Mouse (Mus musculus) kidney, adult 9 months (tissue): Measurements from ENCODE around the gene Commd1.
A peak's percentile ranks its signal among the peaks of the same experiment; 100 is the strongest.

ENCODE experiments used
- DNase-seq: peaks from one replicate; pipeline ENCODE4 v3.0.0; 2022

Commd1 gene

DNA sequence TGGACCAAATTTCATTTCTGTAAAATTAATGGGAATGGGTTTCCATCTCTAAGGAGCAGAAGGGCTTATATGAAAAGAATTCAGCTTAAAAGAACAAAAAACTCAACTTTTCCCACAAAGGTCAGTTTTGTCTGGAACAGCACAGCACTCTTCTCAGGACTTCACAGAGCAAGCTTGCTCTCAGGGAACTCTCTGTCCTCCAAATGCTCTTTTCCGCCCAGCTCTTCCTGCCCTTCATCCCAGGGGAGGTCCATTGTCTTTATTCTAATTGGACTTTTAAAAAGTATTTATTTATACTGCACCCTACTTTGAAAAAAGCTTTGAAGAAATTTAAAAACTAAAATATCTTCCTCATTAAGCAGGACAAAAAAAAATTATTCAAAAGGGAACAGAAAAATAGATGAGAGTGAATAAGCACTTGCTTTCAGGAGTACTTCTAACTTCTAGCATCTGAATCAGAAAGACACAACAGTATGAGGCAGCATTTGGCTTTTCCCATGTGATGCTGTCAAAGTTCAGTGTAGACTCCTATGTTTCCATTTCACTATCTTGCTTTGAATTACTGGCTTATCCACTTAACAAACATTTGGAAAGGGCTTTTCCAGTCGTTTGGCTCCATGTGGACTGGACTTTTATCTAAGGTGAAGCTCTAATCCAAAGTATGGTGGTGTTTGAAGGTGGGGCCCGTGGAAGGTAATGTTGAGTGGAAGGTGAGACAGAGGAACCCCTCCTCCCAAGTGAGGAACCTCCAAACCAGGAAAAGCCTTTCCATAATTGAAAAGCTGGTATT, 101.6 kb downstream of the Commd1 start:
- no peak for DNase-seq

DNA sequence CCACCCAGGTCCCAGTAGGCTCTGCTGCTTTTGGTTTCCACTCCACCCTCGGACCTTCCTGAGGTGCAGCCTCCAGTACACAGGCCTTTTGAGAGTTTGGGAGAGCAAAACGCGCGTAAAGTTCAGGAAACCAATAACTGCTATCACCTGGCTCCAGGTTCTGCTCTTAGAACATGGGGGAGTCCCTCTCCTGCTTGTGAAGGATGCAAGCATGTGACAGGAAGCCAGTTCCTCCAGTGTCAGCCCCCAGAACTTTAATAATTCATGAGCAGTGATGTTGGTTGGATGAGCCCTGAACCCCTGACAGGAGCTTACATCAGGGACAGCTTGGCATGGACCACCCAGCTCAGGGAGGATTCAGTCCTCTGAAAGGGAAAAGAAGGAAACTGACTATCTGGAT, 102.5 kb downstream of the Commd1 start:
- DNase-seq, result no peak

DNA sequence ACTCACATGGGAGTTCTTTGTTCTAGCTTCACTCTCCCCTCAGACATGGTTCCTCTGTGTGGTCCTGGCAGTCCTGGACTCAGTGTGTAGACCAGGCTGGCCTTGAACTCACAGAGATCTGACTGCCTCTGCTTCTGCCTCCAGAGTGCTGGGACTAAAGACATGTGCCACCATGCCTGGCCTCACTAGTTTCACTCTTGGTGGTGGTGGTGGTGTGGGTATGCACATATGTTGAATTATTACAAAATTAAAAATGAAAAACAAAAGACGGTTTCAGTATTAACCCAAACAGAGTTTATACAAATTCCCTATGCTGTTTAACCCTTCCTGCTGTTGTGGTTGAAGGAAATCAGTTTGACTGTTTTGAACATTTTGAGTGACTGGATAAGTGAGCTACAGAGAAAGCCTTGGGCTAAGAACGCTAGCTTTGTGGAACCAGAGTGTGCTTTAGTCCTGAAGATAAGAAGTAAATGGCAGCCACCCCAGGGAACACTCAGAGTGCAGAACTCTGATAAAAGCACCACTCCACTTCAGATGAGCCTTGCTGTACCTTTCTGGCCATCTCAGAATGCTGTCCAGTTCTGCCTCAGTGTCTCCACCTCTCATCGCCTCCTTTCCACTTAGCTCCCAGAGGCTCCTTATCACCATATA, 105.4 kb downstream of the Commd1 start:
- no peak for DNase-seq

DNA sequence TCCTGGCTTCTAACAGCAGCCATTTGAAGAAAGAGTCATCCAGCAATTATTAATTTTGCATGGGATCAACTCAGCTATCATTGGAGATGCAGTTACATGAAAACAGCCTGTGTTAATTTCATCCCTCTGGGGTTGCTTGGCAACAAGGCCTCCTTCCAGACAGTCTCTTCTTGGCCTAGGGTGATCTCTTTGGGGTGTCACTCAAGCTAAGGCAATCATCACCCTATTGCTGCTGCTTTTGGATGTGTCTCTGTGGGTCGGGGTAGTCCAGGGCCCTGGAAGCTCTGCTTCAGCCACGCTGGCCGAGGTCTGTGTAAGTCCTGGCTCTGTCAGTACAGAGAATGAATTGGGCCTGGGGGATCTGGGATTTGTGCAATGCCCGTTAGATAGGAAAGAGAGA, 106.9 kb downstream of the Commd1 start:
- DNase-seq, result no peak

DNA sequence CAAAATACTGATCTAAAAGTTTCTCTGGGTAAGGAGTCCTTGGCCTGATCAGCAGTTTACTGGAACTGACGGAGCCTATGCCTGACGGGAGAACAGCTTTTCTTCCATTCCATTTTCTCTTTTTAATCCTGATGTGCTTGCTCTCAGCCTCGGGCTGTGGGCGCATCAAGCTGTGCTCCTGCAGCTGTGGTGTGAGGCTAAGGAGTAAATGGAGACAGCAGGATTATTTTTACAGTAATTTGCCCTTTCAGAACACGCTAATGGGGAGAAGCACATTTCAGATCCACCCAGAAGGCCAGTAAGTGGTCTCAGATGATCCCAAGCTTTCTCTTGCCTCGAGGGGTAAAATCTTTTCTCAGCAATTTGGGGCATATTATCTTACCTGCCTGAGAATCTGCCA, 107.4 kb downstream of the Commd1 start:
- no peak for DNase-seq

DNA sequence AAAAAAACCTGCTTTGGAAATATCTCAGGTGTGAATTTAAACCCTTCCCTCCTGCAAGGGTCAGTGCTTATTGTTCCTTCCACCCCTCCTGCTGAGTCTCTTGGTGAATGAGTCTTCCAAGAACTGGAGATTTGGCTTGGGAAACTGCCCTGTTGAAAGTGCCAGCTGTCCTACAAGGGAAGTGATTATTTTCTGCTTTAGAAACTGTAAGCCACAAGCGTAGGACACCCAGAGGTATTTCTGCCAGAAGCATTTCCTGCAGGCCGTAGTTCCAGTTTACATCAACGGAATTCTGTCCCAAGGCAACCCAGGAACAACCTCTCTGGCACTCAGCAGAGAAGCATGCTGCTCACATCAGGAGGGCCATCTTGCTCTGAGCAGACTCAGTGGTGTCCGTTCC, 108.8 kb downstream of the Commd1 start:
- DNase-seq, result no peak

DNA sequence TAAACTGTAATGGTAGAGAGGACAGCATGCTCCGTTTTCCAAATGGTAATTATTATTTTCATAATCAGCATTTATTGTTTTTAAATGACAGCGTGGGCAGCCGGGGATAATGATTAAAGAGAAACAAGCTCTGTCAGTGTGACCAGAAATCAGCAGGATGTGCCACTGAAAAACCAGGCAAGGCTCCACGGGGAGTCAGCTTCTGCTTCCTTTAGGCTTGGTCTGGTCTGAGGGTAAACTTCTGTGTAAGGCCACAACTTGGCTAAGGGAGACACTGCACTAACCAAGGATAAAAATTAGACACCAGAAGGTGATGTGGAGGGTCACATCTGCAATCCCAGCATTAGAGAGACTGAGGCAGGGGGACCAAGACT, 109.9 kb downstream of the Commd1 start:
- DNase-seq, result no peak

DNA sequence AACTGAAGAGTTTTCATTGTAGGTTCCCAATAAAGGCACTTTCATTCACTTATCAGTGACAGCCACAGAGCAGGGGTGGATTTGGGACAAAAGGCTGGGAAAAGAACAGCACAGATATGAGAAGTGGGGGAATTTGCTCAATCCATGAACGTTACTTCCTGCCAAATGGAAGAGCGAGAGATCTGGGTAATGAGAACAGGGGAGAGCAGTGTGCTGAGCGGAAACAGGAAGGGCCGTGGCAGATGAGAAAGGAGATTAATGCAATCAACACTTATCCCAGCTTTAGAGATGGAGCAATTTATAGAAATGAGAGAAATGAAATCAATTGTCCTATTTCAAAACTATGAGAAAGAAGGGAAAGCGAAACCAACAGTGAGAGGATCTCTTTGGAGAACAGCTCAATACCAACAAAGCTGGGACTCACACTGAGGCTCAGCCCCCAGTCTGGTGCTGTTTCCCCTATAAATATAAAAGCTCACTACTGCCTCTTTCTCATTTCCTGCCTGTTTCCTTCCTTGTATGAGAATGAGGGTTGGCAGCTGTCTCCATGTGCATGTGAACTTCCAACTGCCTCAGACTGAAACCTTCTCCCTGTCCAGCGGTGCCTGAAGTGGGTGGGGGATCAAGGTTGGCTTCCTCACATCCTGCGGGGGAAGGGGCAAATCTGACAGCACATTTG, 110.4 kb downstream of the Commd1 start:
- DNase-seq, result no peak

DNA sequence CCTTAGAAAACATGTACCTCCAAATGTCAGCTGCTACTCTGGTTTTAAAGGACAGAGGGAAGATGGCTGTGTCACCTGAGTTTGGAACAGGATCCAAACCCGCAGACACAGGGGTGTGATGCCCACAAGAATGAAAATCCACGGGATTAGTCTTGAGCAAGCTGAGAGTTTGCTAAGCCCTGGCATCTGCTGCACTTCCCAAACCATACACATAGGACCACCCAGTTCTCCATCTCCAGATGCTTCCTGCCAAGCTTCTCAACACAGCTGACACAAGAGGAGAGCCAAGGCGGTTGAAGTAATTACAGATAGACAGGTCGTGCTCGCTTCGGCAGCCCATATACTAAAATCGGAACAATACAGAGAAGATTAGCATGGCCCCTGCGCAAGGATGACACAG, 113.6 kb downstream of the Commd1 start:
- no peak for DNase-seq

DNA sequence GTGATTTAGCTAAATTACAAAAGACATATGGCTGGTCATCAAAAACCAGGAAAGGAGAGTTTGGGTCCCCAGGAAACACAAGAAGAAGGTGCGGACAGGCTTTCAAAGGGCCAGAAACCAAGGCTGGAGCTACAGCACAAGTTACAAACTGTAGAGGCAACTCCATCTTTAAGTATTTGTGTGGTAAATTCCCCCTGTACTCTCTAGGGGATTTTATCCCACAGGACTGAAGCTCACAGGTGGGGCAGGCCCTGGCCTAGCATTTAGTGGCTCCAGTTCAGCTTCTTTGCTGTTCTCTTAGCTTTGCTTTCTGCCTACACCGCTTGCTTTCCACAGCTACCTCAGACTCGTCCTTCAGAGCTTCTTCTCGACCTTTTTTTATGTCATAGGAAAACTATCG, 114.5 kb downstream of the Commd1 start:
- no peak for DNase-seq

DNA sequence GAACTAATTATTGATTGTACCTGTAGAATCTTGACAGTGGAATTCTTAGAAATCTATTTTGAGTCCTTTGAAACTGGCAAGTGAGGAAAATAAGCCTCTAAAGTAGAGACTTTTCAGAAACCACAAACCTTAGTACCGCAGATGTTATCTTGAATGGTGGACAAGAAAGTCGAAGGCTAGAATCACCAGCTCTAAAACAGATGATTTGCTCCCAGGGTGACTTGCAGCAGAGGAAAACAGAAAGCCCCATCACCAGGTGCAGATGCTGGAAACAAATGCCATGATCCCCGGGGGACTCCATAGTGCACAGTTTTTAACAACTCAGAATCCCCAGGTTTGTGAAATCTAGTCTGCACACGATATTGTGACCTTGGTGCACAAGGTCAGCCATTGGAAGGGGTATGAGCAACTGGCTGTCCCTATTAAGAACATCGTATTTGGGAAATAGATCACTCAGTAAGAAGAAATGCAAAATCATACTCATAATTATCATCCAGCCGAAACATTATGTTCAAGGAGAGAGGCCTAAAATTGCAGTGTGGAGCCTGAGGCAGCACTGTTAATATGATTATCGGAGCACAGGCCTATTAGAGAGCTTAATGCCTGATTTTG, 116.4 kb downstream of the Commd1 start:
- DNase-seq, result no peak

DNA sequence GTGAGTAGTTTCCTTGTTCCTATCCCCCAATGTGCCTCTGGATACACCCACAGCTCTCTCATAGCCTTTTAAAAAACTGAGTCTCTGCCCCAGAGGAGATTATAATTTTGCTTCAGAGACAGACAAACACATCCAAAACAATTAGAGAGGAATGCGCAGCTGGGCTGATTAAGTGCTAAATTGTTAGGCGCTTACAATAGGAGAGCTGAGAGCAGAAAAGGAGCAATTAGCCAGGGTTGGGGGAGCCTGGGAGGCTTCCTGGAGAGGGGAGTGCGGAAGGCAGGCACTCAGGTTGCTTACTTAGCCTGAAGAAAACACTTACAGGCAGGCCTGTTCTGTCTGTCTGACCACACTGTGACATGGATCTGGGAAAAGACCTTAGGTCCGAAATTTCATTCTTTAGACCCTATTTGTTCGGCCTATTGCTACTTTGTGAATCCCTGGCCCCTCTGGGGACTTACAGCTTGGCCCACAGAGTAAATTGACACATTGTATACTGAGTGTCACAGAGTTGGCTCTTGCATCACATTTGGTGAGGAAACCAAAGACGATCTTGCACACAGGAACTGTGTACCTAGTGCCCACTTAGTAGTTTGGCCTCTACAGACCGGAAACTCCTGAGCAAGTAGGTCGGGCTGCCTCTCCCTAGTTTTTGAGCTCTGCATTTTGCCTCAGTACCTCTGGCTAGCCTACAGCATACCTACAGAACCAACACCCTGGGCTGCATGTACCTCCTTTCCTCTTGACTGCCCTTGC, 117.7 kb downstream of the Commd1 start:
- DNase-seq, result no peak

DNA sequence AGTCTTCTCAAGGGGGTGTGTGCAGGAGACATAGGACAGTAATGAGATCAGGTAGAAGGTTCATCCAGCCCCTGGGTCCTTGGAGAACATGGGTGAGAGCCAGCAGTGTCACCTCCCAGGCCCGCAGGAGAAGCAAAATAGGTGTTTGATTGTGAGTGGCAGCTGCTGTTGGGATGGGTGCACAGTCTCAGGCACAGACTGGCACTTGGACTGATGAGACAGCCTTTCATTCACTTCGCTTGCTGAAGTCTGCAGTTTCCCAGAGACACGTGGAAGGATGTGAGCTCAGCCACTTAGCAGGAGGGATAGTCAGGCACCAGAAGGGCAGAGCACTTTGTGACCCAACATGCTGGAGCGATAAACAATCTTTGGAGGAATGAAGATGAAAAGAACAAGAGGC, 118.6 kb downstream of the Commd1 start:
- no peak for DNase-seq

DNA sequence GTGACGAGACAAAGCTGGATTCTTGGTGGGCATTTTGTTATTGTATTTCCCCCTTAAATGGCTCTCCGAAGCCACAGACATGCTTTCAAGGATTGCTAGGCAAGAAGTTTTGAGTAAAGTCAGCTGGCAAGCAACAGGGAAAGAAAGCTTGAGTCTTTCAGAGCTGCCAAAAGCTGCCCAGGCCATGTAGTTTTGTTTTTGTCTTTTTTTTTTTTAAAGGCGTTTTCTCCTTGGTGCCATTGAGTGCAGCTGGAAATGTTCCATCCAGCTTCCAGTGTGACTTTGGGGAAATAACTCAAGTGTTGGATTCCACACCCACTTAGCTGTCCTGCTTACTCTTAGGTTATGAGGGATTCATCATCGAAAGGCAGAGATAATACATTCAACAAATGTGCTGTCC, 120.9 kb downstream of the Commd1 start:
- no peak for DNase-seq

DNA sequence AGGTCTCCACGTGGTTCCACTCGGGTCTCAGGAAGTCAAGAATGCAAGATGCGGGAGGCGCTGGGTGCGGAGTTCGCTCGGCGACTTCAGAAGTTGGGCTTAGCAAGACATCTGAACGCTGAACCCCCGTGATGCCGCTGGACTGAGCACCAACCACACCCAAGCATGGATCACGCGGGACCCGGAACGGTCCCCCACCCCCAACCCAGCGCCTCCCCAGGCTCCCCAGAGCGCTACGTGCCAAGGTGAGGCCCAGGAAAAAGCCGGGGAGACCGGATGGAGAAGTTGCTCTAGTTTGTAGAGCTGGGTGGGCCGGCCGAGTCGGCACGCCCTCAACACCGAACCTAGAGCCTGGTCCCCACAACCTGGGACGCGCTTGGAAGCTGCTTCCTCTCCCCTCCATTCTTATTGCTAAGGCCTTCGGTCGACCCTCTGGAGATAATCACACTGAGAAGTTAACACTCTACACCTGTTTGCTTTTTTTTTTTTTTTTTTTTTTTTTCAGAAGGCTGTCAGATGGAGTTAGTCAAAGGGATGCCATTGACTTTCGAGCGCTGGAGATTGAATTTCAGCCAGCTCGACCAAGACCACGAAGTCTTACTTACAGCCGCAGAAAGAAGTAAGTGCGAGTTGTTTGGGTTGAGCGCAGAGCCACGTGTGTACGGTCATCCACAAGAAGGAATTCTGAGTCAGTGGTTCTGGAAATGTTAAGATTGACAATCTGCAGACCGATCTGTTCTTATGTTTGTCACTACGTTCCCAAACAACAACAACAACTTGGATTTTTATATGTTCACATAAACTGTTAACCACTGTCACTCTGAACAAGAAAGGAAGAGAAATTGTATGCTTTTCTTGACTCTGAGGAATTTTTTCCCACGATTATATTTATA, 121.6 kb downstream of the Commd1 start, which contains the start of gene B3gnt2:
Gene B3gnt2 (minus strand): TSS at position 627 of the 893 bp plus-strand sequence.
- DNase-seq, result no peak

DNA sequence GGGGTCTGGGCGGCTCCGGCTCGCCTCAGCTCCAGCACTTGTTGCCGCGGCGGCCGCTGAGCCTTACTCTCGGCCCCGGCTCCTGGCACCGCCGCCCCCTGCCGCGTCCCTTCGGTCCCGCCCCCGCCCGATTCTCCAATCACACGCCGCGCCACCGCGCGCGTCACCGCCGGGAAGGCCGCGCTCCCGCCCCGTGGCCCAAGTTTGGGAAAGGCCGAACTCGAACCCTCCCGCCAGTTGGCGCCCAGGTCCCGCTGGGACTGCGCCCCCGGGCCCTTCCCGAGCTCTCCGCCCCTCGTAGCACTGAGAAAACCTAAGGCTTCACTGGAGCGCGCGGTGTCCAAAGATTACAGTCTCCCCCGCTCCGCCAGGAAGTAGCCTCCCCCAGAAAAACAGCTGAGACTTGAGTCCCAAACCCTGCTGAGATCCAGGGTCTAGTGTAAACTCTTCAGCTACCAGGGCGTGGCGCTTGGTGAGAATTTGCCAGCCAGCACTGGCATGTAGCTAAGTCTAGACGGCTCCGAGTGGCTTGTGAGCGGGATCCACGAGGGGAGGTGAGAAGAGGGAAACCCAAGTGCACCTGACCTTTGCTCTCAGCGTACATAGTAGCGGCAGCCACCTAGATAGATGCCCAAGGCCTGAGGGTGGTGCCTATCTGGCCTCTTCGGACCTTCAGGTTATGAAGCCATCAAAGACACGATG, 122.4 kb downstream of the Commd1 start:
- DNase-seq, result peak; percentile 92

DNA sequence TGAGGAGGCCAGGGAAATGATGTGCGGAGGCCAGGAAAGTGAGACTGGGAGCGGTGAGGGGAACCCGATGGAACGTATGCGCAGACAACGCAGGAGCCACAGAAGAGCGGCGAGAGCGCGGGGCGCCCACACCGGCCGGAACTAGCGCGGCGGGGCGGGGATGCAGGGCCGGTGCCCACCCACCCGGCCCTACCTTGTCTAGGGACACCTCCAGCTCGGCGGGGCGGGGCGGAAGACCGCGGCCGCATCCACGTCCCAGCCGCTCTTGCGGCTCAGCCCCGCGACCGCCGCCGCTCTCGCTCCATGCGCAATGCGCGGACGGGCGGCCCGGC, 122.9 kb downstream of the Commd1 start:
- no peak for DNase-seq

DNA sequence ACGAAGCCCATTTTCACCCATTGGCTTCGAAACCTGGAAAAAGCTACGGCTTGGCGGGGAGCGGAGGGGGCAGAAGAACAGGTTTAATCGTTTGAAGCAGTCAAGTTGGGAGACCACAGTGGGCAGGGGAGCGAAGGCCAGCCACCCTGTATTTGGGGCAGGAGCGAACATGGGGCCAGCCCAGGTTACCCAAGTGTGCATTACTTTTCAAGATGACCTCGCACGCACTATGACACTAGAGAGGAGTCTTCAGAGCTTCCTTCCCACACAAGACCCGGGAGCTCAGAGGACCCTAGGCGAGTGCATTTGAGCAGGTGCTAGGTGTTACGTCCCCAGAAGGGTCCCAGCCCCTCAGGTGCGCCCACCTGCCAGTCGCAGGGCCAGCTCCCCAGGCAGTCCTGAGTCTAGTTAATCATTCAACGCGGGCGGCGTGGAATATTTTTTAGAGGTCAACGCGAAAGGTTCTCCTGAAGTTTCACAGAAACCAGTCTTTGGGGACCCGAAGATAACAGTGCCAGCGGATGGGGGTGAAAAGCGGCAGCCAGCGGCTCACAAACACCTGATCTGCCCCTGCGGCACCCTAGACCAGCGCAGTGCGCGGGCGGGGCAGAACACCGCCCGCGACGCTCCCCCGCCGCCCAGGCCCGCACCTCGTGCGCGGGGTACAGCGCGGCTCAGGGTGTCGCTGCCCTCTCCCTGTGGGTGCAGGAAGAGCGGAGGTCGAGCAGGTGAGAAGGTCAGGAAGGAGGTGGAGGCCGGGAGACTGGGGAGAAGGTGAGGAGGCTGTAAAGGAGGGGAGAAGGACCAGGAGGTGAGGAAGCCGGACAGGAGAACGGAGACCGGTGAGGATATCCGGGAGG, 123.5 kb downstream of the Commd1 start:
- DNase-seq, result peak; percentile 84

DNA sequence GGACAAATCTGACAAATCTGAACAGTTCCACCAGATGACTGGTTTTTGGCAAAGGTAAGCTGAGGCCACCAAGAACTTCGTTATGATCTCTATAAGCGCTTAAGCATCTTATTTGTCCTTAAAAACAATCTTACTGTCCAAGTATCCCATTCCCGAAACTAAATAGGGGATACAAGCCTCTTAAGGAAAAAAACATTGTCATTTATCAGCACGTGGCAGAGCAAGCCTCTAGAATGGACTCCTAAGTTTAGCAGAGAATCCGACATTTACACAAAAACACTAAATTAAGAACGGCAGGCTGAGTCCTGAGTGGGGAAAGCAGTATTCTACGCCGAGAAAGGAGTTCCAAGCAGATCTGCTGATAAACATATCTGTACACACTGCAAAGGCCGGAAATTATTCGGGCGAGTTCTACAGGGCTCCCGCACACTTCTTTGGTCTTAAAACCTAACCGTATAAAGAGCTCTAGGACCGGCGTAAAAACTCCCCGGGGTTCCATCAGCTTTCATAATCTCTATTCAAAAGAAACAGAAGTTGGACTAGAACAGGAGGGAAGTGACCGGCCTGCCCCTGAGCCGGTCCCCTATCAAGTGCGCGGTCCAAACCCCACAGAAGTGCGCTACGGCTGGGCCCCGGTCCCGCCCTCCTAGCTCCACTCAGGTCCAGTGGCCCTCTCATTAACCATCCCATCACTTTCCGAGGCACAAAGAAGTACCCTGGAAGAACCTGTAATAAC, 124.3 kb downstream of the Commd1 start:
- DNase-seq, result no peak
